Mouse (Mus musculus): ENCODE measurements at regions not wholly inside any gene's neighbourhood (a gene's known extent, or its start where the extent isn't known, plus 50 kb on each side); places are given as distances from the start of the nearest gene placed in this dataset.

- DNase-seq: no peak
Observed at GRCm38 (mm10) chr3:146337429-146337828, 67.0 kb upstream of the Ssx2ip start.

- peak; percentile 34 for DNase-seq
Observed at GRCm38 (mm10) chr3:146337861-146338281, 66.6 kb upstream of the Ssx2ip start.

GRCm38 (mm10) chr3:146338445-146338844, 66.0 kb upstream of the Ssx2ip start:
- DNase-seq: no peak

- no peak for DNase-seq
Observed at GRCm38 (mm10) chr3:146340316-146341055, 64.0 kb upstream of the Ssx2ip start.

GRCm38 (mm10) chr3:146341652-146342340, 62.6 kb upstream of the Ssx2ip start:
- no peak for DNase-seq

- no peak for DNase-seq
Observed at GRCm38 (mm10) chr3:146342727-146343126, 61.7 kb upstream of the Ssx2ip start.

GRCm38 (mm10) chr3:146343649-146344401, 60.6 kb upstream of the Ssx2ip start:
- DNase-seq: peak; percentile 58

GRCm38 (mm10) chr3:146344402-146345025, 59.9 kb upstream of the Ssx2ip start:
- no peak for DNase-seq

- DNase-seq: peak; percentile 73
Observed at GRCm38 (mm10) chr3:146345308-146345780, 59.1 kb upstream of the Ssx2ip start.

- no peak for DNase-seq
Observed at GRCm38 (mm10) chr3:146345946-146346345, 58.5 kb upstream of the Ssx2ip start.

GRCm38 (mm10) chr3:146347311-146347710, 57.1 kb upstream of the Ssx2ip start:
- DNase-seq: no peak

GRCm38 (mm10) chr3:146348921-146349320, 55.5 kb upstream of the Ssx2ip start:
- DNase-seq: no peak

GRCm38 (mm10) chr3:146349393-146349792, 55.0 kb upstream of the Ssx2ip start:
- no peak for DNase-seq

- DNase-seq: no peak
Observed at GRCm38 (mm10) chr3:146350126-146350525, 54.3 kb upstream of the Ssx2ip start.

- DNase-seq: no peak
Observed at GRCm38 (mm10) chr3:146351468-146351867, 53.0 kb upstream of the Ssx2ip start.

- DNase-seq: no peak
Observed at GRCm38 (mm10) chr3:146352187-146352586, 52.3 kb upstream of the Ssx2ip start.

GRCm38 (mm10) chr3:146353961-146354360, 50.5 kb upstream of the Ssx2ip start:
- no peak for DNase-seq

Measured in right cerebral cortex, postnatal 25 days (tissue).